Mouse (Mus musculus) inflammation-experienced regulatory T-cells, adult 16 weeks (primary cell): Measurements from ENCODE around the gene Dnajb5. TPM values are rescaled to one million over a fixed set of nuclear protein-coding genes. Genes with fewer than 3 reads are reported as not detected.

Experiments
- polyA plus RNA-seq: library from polyadenylated mRNA; unstranded; fragments of 100-300 nt; shearing (Covaris generic); gene quantifications from one replicate; pipeline ENCODE4 v1.2.1, GENCODE M21; 2017

The Dnajb5 gene
- polyA plus RNA-seq: 11.7 TPM

DNA sequence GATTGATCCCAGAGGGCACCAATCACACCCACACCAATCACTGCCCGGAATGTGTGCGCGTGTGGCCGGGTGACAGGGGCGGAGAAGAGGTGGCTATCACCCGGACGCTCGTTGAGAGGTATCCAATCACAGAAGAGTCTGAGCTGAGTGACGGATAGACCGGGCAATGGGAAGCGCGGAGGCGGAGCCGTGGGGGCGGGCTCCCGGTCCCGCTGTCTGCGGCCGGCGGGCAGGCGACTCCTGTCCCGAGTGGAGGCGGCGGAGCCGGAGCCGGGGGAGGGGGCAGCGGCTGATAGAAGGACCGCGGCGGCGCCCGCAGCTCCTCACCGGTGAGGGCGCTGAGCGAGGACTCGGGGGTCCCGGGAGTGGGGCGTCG, at the start of gene Dnajb5:
TSS of gene Dnajb5 (plus strand) at position 139 of the 376 bp plus-strand sequence.

DNA sequence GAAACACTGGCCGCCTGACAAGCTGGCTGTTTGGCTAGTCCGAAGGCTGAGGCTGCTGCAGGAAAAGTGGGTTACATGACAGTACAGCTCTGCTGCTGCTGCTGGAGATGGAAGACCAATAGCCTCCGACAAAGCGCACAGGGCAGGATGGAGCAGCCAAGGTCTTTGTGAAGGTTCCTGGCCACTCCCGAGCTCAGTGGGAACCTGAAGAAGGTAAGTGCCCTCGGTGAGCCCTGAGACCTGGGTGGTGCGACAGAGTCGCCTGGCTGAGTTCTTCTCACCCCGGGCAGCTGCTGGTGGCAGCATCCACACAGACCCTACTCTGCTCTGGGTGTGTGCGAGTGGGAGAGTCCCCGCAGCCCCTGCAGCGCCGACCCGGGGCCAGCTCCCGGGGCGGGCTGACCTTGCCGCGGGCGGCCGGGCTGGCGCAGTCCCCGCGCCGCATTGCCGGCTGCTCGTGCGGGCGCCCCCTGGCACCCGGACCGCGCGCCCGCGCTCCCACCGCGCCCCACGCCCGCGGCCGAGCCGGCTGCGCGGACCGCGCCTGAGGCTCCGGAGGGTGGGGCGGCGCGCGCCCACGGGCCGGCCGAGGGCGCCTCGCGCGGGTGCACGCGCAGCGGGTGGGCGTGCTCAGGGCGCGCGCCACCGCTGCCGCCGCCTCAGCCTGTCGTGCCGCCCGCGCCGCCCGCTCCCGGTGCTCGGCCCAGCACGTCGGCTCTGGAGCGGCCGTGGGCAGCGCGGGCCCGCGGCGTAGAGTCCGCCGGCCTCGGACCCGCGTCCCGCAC, 32.8 kb upstream of the Dnajb5 start, which contains the start of gene Phf24:
TSS of gene Phf24 (plus strand) at position 44 of the 785 bp plus-strand sequence.

DNA sequence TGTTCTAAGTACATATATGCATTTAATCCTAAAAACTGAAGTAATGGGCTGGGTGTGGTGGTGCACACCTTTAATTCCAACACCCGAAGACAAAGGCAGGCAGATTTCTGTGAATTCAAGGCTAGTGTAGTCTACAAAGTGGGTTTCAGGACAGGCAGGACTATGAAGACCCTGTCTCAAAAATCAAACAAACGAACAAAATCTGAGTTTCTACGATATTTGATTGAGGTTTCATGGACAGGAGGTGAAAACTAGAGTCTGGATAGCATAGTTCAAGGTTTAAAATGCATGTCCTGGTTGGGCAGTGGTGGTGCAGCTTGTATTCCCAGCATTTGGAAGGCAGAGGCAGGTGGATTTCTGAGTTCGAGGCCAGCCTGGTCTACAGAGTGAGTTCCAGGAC, 19.7 kb downstream of the Dnajb5 start, which contains the start of gene 1700022I11Rik:
TSS of gene 1700022I11Rik (plus strand) at position 301 of the 400 bp plus-strand sequence.

DNA sequence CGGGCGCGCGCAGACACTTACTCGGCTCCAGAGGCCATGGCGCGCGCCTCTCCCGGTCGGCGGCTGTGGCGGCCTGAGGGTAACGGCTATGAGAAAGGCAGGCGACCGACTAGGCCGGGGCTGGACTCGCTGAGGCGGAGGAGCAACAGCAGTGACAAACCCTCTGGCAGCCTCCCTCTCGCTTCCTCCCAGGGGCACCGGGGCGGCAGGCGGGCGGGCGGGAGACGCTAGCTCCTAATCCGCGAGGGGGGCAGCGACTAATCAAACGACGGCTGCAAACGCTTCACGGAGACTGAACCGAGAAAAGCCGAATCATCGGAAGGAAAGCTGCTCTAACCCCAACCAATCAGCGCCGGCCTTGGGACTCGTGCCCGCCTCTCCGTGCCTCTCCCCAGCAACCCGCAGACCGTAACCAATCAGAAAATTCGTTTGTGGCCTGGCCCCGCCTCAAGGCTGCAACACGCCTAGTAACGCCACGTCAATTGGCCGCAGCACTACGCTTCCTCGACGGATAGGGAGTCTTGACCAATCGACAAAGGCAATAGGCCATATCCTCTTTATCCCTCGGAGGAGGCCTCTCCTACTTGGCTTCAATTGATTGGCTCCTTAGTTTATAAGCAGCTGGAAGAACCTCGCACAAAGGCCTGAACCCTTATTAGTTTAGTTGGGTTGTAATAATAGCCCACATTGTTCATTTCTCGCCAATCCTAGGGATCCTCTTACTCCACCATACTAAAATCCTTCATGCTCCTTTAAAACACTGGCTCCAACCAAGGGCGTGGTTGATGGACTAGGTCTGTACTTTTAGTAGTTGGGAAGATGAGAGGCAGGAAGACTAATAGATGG, 50.8 kb downstream of the Dnajb5 start, which contains the start of gene Vcp:
TSS of gene Vcp (minus strand) at position 367 of the 846 bp plus-strand sequence.

Other genes with a start within 250 kb of the Dnajb5 start
- gene 4930578G10Rik, start 214.3 kb upstream of the Dnajb5 start, polyA plus RNA-seq: not detected
- not detected for gene Ccl19, start 193.2 kb upstream of the Dnajb5 start, polyA plus RNA-seq
- not detected for gene Ccl21a, start 175.8 kb upstream of the Dnajb5 start, polyA plus RNA-seq
- gene Fam205a1, start 95.9 kb upstream of the Dnajb5 start, polyA plus RNA-seq: not detected
- gene Gm12394, start 93.0 kb upstream of the Dnajb5 start, polyA plus RNA-seq: not detected
- gene Fam205c, start 75.6 kb upstream of the Dnajb5 start, polyA plus RNA-seq: not detected
- not detected for gene Phf24, start 33.2 kb upstream of the Dnajb5 start, polyA plus RNA-seq
- 0.30 TPM for gene 1700022I11Rik, start 19.8 kb downstream of the Dnajb5 start, polyA plus RNA-seq
- 464 TPM for gene Vcp, start 50.7 kb downstream of the Dnajb5 start, polyA plus RNA-seq
- gene Fancg, start 60.7 kb downstream of the Dnajb5 start, polyA plus RNA-seq: 31.3 TPM
- gene Pigo, start 76.0 kb downstream of the Dnajb5 start, polyA plus RNA-seq: 49.0 TPM
- gene Stoml2, start 81.9 kb downstream of the Dnajb5 start, polyA plus RNA-seq: 193 TPM
- gene Fam214b, start 96.4 kb downstream of the Dnajb5 start, polyA plus RNA-seq: 12.3 TPM
- 0.46 TPM for gene Unc13b, start 109.1 kb downstream of the Dnajb5 start, polyA plus RNA-seq